Mouse (Mus musculus) myocyte (in vitro differentiated cells): ENCODE data around the gene Chuk.

Experiments used
- MYOG ChIP-seq, 3 experiments: IDR thresholded peaks; one replicate each; pipeline ENCODE4 v1.6.1; 2011; ENCODE audit warnings: control low read depth in 2 of 3, low read depth in 2 of 3, mild to moderate bottlenecking in 2 of 3; ENCODE audit not compliant: insufficient read length in 2 of 3, control insufficient read depth in 1 of 3, insufficient read depth in 1 of 3
- POLR2A ChIP-seq: IDR thresholded peaks from one replicate; pipeline ENCODE4 v1.6.1; 2011; ENCODE audit warnings: low read depth, mild to moderate bottlenecking, control low read depth, moderate library complexity; ENCODE audit not compliant: insufficient read length

DNA sequence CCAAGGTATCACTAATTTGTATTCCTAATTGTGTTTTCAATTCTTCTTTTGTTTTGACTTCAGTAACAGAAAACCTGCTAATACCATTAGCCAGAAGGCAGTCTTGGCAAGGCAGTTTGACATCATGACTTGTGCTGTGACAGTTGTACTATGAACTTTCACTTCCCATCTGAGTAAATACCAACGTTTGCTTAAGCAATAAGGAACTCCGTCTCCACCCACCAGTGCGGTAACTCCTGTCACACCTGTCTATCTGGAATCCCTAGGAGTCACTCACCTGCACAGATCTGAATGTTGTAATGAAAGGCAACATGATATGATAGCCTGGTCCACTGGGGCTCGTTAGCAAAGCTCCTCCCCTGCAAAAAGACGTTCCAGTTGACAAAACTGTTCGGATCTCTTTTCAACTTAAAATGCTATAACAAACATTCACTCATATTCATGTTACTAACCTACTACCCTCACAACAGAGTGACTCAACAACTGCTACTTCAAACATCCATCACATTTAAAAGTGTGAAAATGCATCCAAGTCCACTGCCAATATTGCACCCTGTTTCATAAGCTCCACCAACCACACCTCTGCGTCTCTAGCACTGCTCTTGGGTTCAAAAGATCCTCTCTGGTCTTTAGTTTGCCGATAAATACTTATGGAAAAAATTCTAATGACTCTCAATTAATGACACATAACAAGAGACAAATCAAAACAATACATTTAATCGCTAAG is 39.8 kb downstream of the Chuk start:
- TF ChIP-seq POLR2A = no peak
- TF ChIP-seq MYOG (IDR thresholded peaks at IDR 0.05; ENCODE audit: control insufficient read depth in 1 of 3, insufficient read depth in 1 of 3, insufficient read length in 2 of 3, low read depth in 2 of 3) = no peak
